Mouse (Mus musculus): ENCODE measurements around the gene Sema3a.
"Not testable (repeated sequence)": the region's sequence is repeated elsewhere in the genome, so short reads cannot be mapped to it uniquely, and the experiment has no call there.

GRCm38 (mm10) chr5:13614575-13614974 is 489.4 kb downstream of the Sema3a start:
- not testable (repeated sequence) for TF ChIP-seq GATA1 (IDR thresholded peaks at IDR 0.05; ENCODE audit: borderline replicate concordance, low read length); FLI1 (IDR thresholded peaks at IDR 0.05; ENCODE audit: low read length)
